Mouse (Mus musculus) cerebellum, adult 2 months (tissue): Measurements from ENCODE around the gene Plpp3.

Experiments used
- CTCF ChIP-seq: fragments of 200-500 bp; IDR thresholded peaks from 2 replicates; pipeline ENCODE4 v1.5.1; 2011; ENCODE audit warnings: low read depth, mild to moderate bottlenecking, control low read depth, low read length, moderate library complexity, borderline replicate concordance; ENCODE audit not compliant: insufficient read depth
- POLR2A ChIP-seq: fragments of 200-500 bp; IDR thresholded peaks from 2 replicates; pipeline ENCODE4 v1.6.1; 2011; ENCODE audit warnings: low read length, control low read depth, borderline replicate concordance; ENCODE audit not compliant: insufficient read depth

- no peak for TF ChIP-seq CTCF
- TF ChIP-seq POLR2A = no peak
Measured at GRCm38 (mm10) chr4:105174778-105175177, 17.6 kb downstream of the Plpp3 start.
